Mouse (Mus musculus) hindbrain, embryonic 16.5 days (tissue): ENCODE measurements at regions not wholly inside any gene's neighbourhood (a gene's known extent, or its start where the extent isn't known, plus 50 kb on each side); places are given as distances from the start of the nearest gene placed in this dataset.

ENCODE experiments used
- ATAC-seq: fragments of 200-750 bp; cut with Nextera tagmentation; 2 replicates; pipeline ENCODE4 v1.8.0; 2017; ENCODE audit warnings: moderate TSS enrichment, moderate library complexity
- H3K27ac ChIP-seq: fragments of 300-500 bp; sonication (generic); 2 replicates; pipeline ENCODE4 v1.5.1; 2014; ENCODE audit warnings: low read depth, mild to moderate bottlenecking, control low read depth, low read length, moderate library complexity
- H3K27me3 ChIP-seq: fragments of 300-500 bp; sonication (generic); replicated peaks from 2 replicates; pipeline ENCODE4 v1.6.1; 2014; ENCODE audit warnings: low read length; ENCODE audit not compliant: control insufficient read depth, insufficient read depth
- H3K36me3 ChIP-seq: fragments of 300-500 bp; sonication (generic); 2 replicates; pipeline ENCODE4 v1.6.1; 2014; ENCODE audit warnings: mild to moderate bottlenecking, low read length, moderate library complexity, mixed read lengths; ENCODE audit not compliant: control insufficient read depth, insufficient read depth
- H3K4me1 ChIP-seq: fragments of 300-500 bp; sonication (generic); 2 replicates; pipeline ENCODE4 v1.6.1; 2014; ENCODE audit warnings: low read depth, low read length; ENCODE audit not compliant: control insufficient read depth, insufficient read depth
- H3K4me2 ChIP-seq: fragments of 300-500 bp; sonication (generic); 2 replicates; pipeline ENCODE4 v1.6.1; 2014; ENCODE audit warnings: mild to moderate bottlenecking, low read length, control low read depth, moderate library complexity
- H3K4me3 ChIP-seq: fragments of 300-500 bp; sonication (generic); 2 replicates; pipeline ENCODE4 v1.5.1; 2014; ENCODE audit warnings: mild to moderate bottlenecking, low read length, control low read depth, moderate library complexity
- H3K9ac ChIP-seq: fragments of 300-500 bp; sonication (generic); 2 replicates; pipeline ENCODE4 v1.6.1; 2014; ENCODE audit warnings: low read depth, mild to moderate bottlenecking, control low read depth, low read length, moderate library complexity
- H3K9me3 ChIP-seq: fragments of 300-500 bp; sonication (generic); 2 replicates; pipeline ENCODE4 v1.6.1; 2014; ENCODE audit warnings: mild to moderate bottlenecking, low read length, moderate library complexity; ENCODE audit not compliant: control insufficient read depth
- WGBS: fragments of 180-500 bp; shearing (Covaris S2); extraction: QIAGEN DNeasy Blood & Tissue Kit; methylation state at CpG from one replicate; pipeline ENCODE4 v1.1.7; 2014; 5-methylcytosine and 5-hydroxymethylcytosine counted together

- WGBS: 14% methylated on average over 8 of the region's 8 CpGs
- H3K27ac ChIP-seq: no peak overlapping the region; the same call in 1 of the 2 replicates
- no peak overlapping the region for H3K4me3 ChIP-seq
- H3K9me3 ChIP-seq: no peaks in the 10 kb centered on the region
- H3K4me2 ChIP-seq: no peak overlapping the region
- H3K4me1 ChIP-seq: peaks cover 13% of the 10 kb centered on the region
- no peak for ATAC-seq
- no peaks in the 10 kb centered on the region for H3K27me3 ChIP-seq
- H3K9ac ChIP-seq: no peak overlapping the region
- no peaks in the 10 kb centered on the region for H3K36me3 ChIP-seq
Measured at GRCm38 (mm10) chr16:97288634-97289033, 67.9 kb upstream of the Bace2 start.

- no peak overlapping the region for H3K4me3 ChIP-seq
- ATAC-seq: peak; percentile 71
- peak overlapping the region; percentile 24 for H3K4me2 ChIP-seq
- H3K9me3 ChIP-seq: no peaks in the 10 kb centered on the region
- H3K27ac ChIP-seq: peak overlapping the region; percentile 21; the same call in 1 of the 2 replicates
- 2% methylated on average over 11 of the region's 11 CpGs for WGBS
- 0 out of 2 replicates have a peak overlapping the region, but pooled peaks have one; percentile 4 for H3K9ac ChIP-seq
- H3K36me3 ChIP-seq: no peaks in the 10 kb centered on the region
- no peaks in the 10 kb centered on the region for H3K27me3 ChIP-seq
- H3K4me1 ChIP-seq: peaks cover 13% of the 10 kb centered on the region
Measured at GRCm38 (mm10) chr16:97292484-97293048, 64.0 kb upstream of the Bace2 start.

- peak; percentile 85 for ATAC-seq
- Histone ChIP-seq H3K9me3 (no peaks in the 10 kb centered on the region), H3K4me1 (peaks cover 13% of the 10 kb centered on the region), H3K27me3 (no peaks in the 10 kb centered on the region), H3K27ac (no peak overlapping the region), H3K36me3 (no peaks in the 10 kb centered on the region), H3K9ac (no peak overlapping the region; the same call in 1 of the 2 replicates), H3K4me3 (no peak overlapping the region), H3K4me2 (peak overlapping the region; percentile 24)
- 3% methylated on average over 4 of the region's 4 CpGs for WGBS
Measured at GRCm38 (mm10) chr16:97293273-97293672, 63.3 kb upstream of the Bace2 start.

GRCm38 (mm10) chr16:97297140-97297539 lies 59.4 kb upstream of the Bace2 start:
- no peak for ATAC-seq
- no peak overlapping the region for H3K4me2 ChIP-seq
- peaks cover 10% of the 10 kb centered on the region for H3K4me1 ChIP-seq
- H3K4me3 ChIP-seq: no peak overlapping the region
- no peak overlapping the region for H3K9ac ChIP-seq
- H3K27ac ChIP-seq: no peak overlapping the region
- WGBS: 76% methylated on average over 3 of the region's 3 CpGs
- H3K27me3 ChIP-seq: no peaks in the 10 kb centered on the region
- no peaks in the 10 kb centered on the region for H3K9me3 ChIP-seq
- H3K36me3 ChIP-seq: no peaks in the 10 kb centered on the region

GRCm38 (mm10) chr16:97304156-97304735 lies 52.3 kb upstream of the Bace2 start:
- Histone ChIP-seq H3K27ac (no peak overlapping the region), H3K36me3 (no peaks in the 10 kb centered on the region), H3K9me3 (no peaks in the 10 kb centered on the region), H3K9ac (no peak overlapping the region), H3K27me3 (no peaks in the 10 kb centered on the region), H3K4me1 (no peaks in the 10 kb centered on the region), H3K4me3 (no peak overlapping the region), H3K4me2 (no peak overlapping the region)
- ATAC-seq: 0 out of 2 replicates have a peak, but pooled peaks have one; percentile 45
- WGBS: 48% methylated on average over 5 of the region's 5 CpGs
